Mouse (Mus musculus) E14TG2a.4 (cell line): ENCODE results near the gene Hist2h4.

Experiments used
- H3K27me3 ChIP-seq: 2 replicates; pipeline ENCODE4 v1.6.1; 2014; ENCODE audit warnings: low read length, control low read depth; ENCODE audit not compliant: insufficient read depth
- H3K36me3 ChIP-seq: 2 replicates; pipeline ENCODE4 v1.6.1; 2014; ENCODE audit warnings: low read length, control low read depth; ENCODE audit not compliant: insufficient read depth
- H3K4me1 ChIP-seq: replicated peaks from 2 replicates; pipeline ENCODE4 v1.6.1; 2014; ENCODE audit warnings: low read depth, low read length, control low read depth
- H3K4me3 ChIP-seq: replicated peaks from 2 replicates; pipeline ENCODE4 v1.5.1; 2014; ENCODE audit warnings: mild to moderate bottlenecking, low read length
- H3K9me3 ChIP-seq: 2 replicates; pipeline ENCODE4 v1.6.1; 2014; ENCODE audit warnings: low read length, control low read depth
- CTCF ChIP-seq: conservative IDR thresholded peaks from 2 replicates; pipeline ENCODE4 v1.5.1; 2014; ENCODE audit warnings: low read length
- NANOG ChIP-seq: IDR thresholded peaks from 2 replicates; pipeline ENCODE4 v1.6.1; 2014; ENCODE audit warnings: borderline replicate concordance, low read length, mixed read lengths
- POU5F1 ChIP-seq: IDR thresholded peaks from 2 replicates; pipeline ENCODE4 v1.6.1; 2014; ENCODE audit warnings: low read length, borderline replicate concordance

Hist2h4 gene

GRCm38 (mm10) chr3:96234914-96235313 is 28.2 kb downstream of the Hist2h4 start:
- TF ChIP-seq CTCF (no peak), POU5F1 (no peak), NANOG (no peak)
- H3K9me3 ChIP-seq = no peaks in the 10 kb centered on the region
- no peaks in the 10 kb centered on the region for H3K27me3 ChIP-seq
- no peak overlapping the region for H3K4me3 ChIP-seq
- H3K4me1 ChIP-seq = peaks cover 20% of the 10 kb centered on the region
- peaks cover 26% of the 10 kb centered on the region; the same call in 1 of the 2 replicates for H3K36me3 ChIP-seq

GRCm38 (mm10) chr3:96231758-96232120 is 31.4 kb downstream of the Hist2h4 start:
- TF ChIP-seq POU5F1 (no peak), NANOG (no peak), CTCF (no peak)
- Histone ChIP-seq H3K27me3 (no peaks in the 10 kb centered on the region), H3K36me3 (peaks cover 17% of the 10 kb centered on the region; the same call in 1 of the 2 replicates), H3K4me1 (peaks cover 18% of the 10 kb centered on the region), H3K4me3 (no peak overlapping the region), H3K9me3 (no peaks in the 10 kb centered on the region)

- Histone ChIP-seq H3K4me1 (peaks cover 14% of the 10 kb centered on the region), H3K36me3 (peaks cover 11% of the 10 kb centered on the region; the same call in 1 of the 2 replicates), H3K27me3 (no peaks in the 10 kb centered on the region), H3K4me3 (no peak overlapping the region), H3K9me3 (no peaks in the 10 kb centered on the region)
- TF ChIP-seq NANOG (no peak), CTCF (no peak), POU5F1 (no peak)
Observed at GRCm38 (mm10) chr3:96230910-96231757, 32.0 kb downstream of the Hist2h4 start.

GRCm38 (mm10) chr3:96230404-96230803 is 32.7 kb downstream of the Hist2h4 start:
- Histone ChIP-seq H3K36me3 (peaks cover 3% of the 10 kb centered on the region; the same call in 1 of the 2 replicates), H3K27me3 (no peaks in the 10 kb centered on the region), H3K4me3 (no peak overlapping the region), H3K9me3 (no peaks in the 10 kb centered on the region), H3K4me1 (peaks cover 17% of the 10 kb centered on the region)
- TF ChIP-seq NANOG (no peak), CTCF (no peak), POU5F1 (no peak)

- TF ChIP-seq NANOG (no peak), POU5F1 (no peak), CTCF (no peak)
- H3K9me3 ChIP-seq = no peaks in the 10 kb centered on the region
- peaks cover 20% of the 10 kb centered on the region for H3K4me1 ChIP-seq
- no peaks in the 10 kb centered on the region; the same call in 1 of the 2 replicates for H3K27me3 ChIP-seq
- no peaks in the 10 kb centered on the region for H3K36me3 ChIP-seq
- H3K4me3 ChIP-seq = no peak overlapping the region
Observed at GRCm38 (mm10) chr3:96228828-96229227, 34.3 kb downstream of the Hist2h4 start.

- TF ChIP-seq CTCF (no peak), NANOG (no peak), POU5F1 (no peak)
- H3K36me3 ChIP-seq = no peaks in the 10 kb centered on the region
- peaks cover 7% of the 10 kb centered on the region; the same call in 1 of the 2 replicates for H3K27me3 ChIP-seq
- no peaks in the 10 kb centered on the region for H3K9me3 ChIP-seq
- H3K4me1 ChIP-seq = peaks cover 26% of the 10 kb centered on the region
- H3K4me3 ChIP-seq = no peak overlapping the region
Observed at GRCm38 (mm10) chr3:96226695-96227648, 36.1 kb downstream of the Hist2h4 start.

GRCm38 (mm10) chr3:96225421-96225820 is 37.7 kb downstream of the Hist2h4 start:
- peaks cover 36% of the 10 kb centered on the region for H3K4me1 ChIP-seq
- H3K4me3 ChIP-seq = no peak overlapping the region
- no peaks in the 10 kb centered on the region for H3K36me3 ChIP-seq
- TF ChIP-seq CTCF = no peak
- no peak for TF ChIP-seq NANOG
- TF ChIP-seq POU5F1 = no peak
- H3K9me3 ChIP-seq = no peaks in the 10 kb centered on the region
- peaks cover 12% of the 10 kb centered on the region; the same call in 1 of the 2 replicates for H3K27me3 ChIP-seq

GRCm38 (mm10) chr3:96222774-96223173 is 40.3 kb downstream of the Hist2h4 start:
- TF ChIP-seq NANOG = no peak
- no peak for TF ChIP-seq CTCF
- TF ChIP-seq POU5F1 = no peak
- no peaks in the 10 kb centered on the region for H3K36me3 ChIP-seq
- peaks cover 50% of the 10 kb centered on the region for H3K4me1 ChIP-seq
- H3K4me3 ChIP-seq = no peak overlapping the region
- no peaks in the 10 kb centered on the region for H3K9me3 ChIP-seq
- peaks cover 12% of the 10 kb centered on the region; the same call in 1 of the 2 replicates for H3K27me3 ChIP-seq
